14 mouse cellular contexts compared by ENCODE assay signal in the genomic region with DNA sequence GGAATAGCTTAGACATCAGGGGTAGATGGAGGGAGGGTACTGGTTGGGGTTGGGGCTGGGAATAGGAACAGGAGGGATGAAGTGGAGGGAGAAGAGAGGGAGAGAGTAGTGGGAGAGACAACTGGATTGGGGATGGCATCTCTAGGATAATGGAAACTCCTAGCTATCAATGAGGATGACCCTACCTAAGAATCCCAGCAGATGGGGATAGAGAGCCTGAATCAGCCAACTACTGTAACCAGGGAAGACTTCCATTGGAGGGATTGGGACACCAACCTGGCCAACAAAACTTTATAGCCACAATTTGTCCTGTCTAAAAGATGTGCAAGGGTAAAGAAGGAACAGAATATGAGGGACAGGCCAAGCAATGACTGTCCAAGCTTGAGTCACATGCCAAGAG. TPM values are rescaled to one million over a fixed set of nuclear protein-coding genes. Genes with fewer than 3 reads are reported as not detected.
DNase-seq lines count a peak whose midpoint lies in the region; ATAC-seq and TF ChIP-seq lines count a peak whose summit lies in the region.
"Had no signal": no experiment of that assay in that cellular context is flagged by ENCODE, and none has a peak within 500 bp of the region (broad histone marks: within the 10 kb centered on the region; RNA-seq: fewer than 3 reads in every experiment).

No protein-coding gene starts in this region.

- no peak overlapping the region for H3K4me2 ChIP-seq in heart, postnatal 0 days (ENCODE audit: low read depth, low read length)
- no peak overlapping the region for H3K4me2 ChIP-seq in heart, embryonic 11.5 days
- H3K4me2 ChIP-seq in lung, embryonic 14.5 days: no peak overlapping the region
- H3K4me2 ChIP-seq: forebrain, embryonic 15.5 days had no signal

- ATAC-seq in heart, postnatal 0 days (ENCODE audit: insufficient read depth, low read depth): no peak
- ATAC-seq in heart, embryonic 11.5 days (replicated peaks; ENCODE audit: insufficient number of reproducible peaks, low FRiP score, low TSS enrichment): no peak
- no peak for ATAC-seq in lung, embryonic 14.5 days (ENCODE audit: insufficient read depth)
- ATAC-seq in common myeloid progenitor, adult 5-6 weeks (replicated peaks; ENCODE audit: low read depth, poor library complexity, severe bottlenecking): peak; percentile 48; the same call in 1 of the 2 replicates
- ATAC-seq: forebrain, embryonic 15.5 days had no signal

- no peak for DNase-seq in heart, postnatal 0 days (ENCODE audit: low spot score)
- peak; percentile 11 for DNase-seq in lung, embryonic 14.5 days
- DNase-seq in lung, adult 2 months: no peak
- no peak for DNase-seq in MEL (ENCODE audit: low read depth, low spot score)
- DNase-seq in thymus, postnatal 25 days: no peak
- DNase-seq: adrenal gland, postnatal 25 days; cerebellum, adult 18-20 months; kidney, adult 11 months had no signal

- no peak overlapping the region for H3K9ac ChIP-seq in heart, postnatal 0 days (replicated peaks; ENCODE audit: low read depth, low read length)
- H3K9ac ChIP-seq in heart, embryonic 11.5 days (ENCODE audit: low read depth, low read length): no peak overlapping the region
- no peak overlapping the region for H3K9ac ChIP-seq in lung, embryonic 14.5 days
- H3K9ac ChIP-seq in MEL (ENCODE audit: control insufficient read depth, low read depth, low read length, poor library complexity, severe bottlenecking): no peak overlapping the region
- H3K9ac ChIP-seq: forebrain, embryonic 15.5 days had no signal

- no peaks in the 10 kb centered on the region for H3K4me1 ChIP-seq in heart, postnatal 0 days (ENCODE audit: control insufficient read depth, insufficient read depth)
- H3K4me1 ChIP-seq in heart, embryonic 11.5 days (ENCODE audit: control insufficient read depth, insufficient read depth, low read length): no peaks in the 10 kb centered on the region
- H3K4me1 ChIP-seq in lung, embryonic 14.5 days (ENCODE audit: insufficient read depth): no peaks in the 10 kb centered on the region
- H3K4me1 ChIP-seq in lung, adult 2 months (ENCODE audit: control insufficient read depth, insufficient read depth, low read length): no peaks in the 10 kb centered on the region
- no peaks in the 10 kb centered on the region for H3K4me1 ChIP-seq in MEL (ENCODE audit: control insufficient read depth in 1 of 2, insufficient read depth in 2 of 2, low read length in 2 of 2)
- H3K4me1 ChIP-seq: forebrain, embryonic 15.5 days had no signal

- H3K79me2 ChIP-seq in MEL (ENCODE audit: control insufficient read depth, insufficient read depth, low read length, poor library complexity): no peaks in the 10 kb centered on the region

- no peaks in the 10 kb centered on the region for H3K27me3 ChIP-seq in heart, postnatal 0 days (ENCODE audit: control insufficient read depth, insufficient read depth, low read length)
- H3K27me3 ChIP-seq in heart, embryonic 11.5 days (ENCODE audit: control insufficient read depth, insufficient read depth, low read length): no peaks in the 10 kb centered on the region
- H3K27me3 ChIP-seq in lung, embryonic 14.5 days (ENCODE audit: insufficient read depth, low read length): no peaks in the 10 kb centered on the region
- H3K27me3 ChIP-seq in MEL (ENCODE audit: control insufficient read depth in 1 of 2, insufficient read depth in 2 of 2, low read length in 2 of 2): no peaks in the 10 kb centered on the region
- H3K27me3 ChIP-seq: forebrain, embryonic 15.5 days had no signal

- peak; percentile 41 for TF ChIP-seq CTCF in heart, postnatal 0 days (IDR thresholded peaks at IDR 0.05; ENCODE audit: low read depth)
- TF ChIP-seq CTCF in lung, embryonic 14.5 days (IDR thresholded peaks at IDR 0.05; ENCODE audit: low read depth): peak; percentile 17; the same call in 1 of the 2 replicates
- TF ChIP-seq CTCF in lung, adult 2 months (IDR thresholded peaks at IDR 0.05; ENCODE audit: insufficient read depth, low read length): no peak
- peak in 1 of 3 experiments; percentile 13; a peak in 1 of 6 replicates for TF ChIP-seq CTCF in MEL (IDR thresholded peaks at IDR 0.05 in 2 of 3, conservative IDR thresholded peaks at IDR 0.05 in 1 of 3; ENCODE audit: control insufficient read depth in 1 of 3, insufficient read depth in 1 of 3, low read depth in 2 of 3, low read length in 3 of 3, poor library complexity in 1 of 3, severe bottlenecking in 1 of 3)

- no peak overlapping the region for H3K27ac ChIP-seq in heart, postnatal 0 days (ENCODE audit: low read depth)
- no peak overlapping the region for H3K27ac ChIP-seq in heart, embryonic 11.5 days (ENCODE audit: low read depth, low read length)
- H3K27ac ChIP-seq in lung, embryonic 14.5 days (ENCODE audit: low read depth): no peak overlapping the region
- H3K27ac ChIP-seq in MEL (ENCODE audit: control insufficient read depth, low read depth, low read length): no peak overlapping the region
- H3K27ac ChIP-seq: forebrain, embryonic 15.5 days had no signal

- no peak for TF ChIP-seq POLR2A in lung, adult 2 months (IDR thresholded peaks at IDR 0.05; ENCODE audit: borderline replicate concordance, extremely low read depth, low read depth, low read length)
- no peak for TF ChIP-seq POLR2A in MEL (IDR thresholded peaks at IDR 0.05; ENCODE audit: control insufficient read depth in 1 of 2, insufficient read depth in 1 of 2, low read depth in 1 of 2, low read length in 2 of 2, poor library complexity in 1 of 2)

- no peaks in the 10 kb centered on the region for H3K9me3 ChIP-seq in heart, postnatal 0 days (replicated peaks; ENCODE audit: control insufficient read depth, low read length)
- no peaks in the 10 kb centered on the region for H3K9me3 ChIP-seq in heart, embryonic 11.5 days (replicated peaks; ENCODE audit: control insufficient read depth, low read length)
- H3K9me3 ChIP-seq in lung, embryonic 14.5 days (ENCODE audit: low read depth, low read length): no peaks in the 10 kb centered on the region
- H3K9me3 ChIP-seq in MEL (replicated peaks; ENCODE audit: insufficient read depth, low read length): no peaks in the 10 kb centered on the region
- H3K9me3 ChIP-seq: forebrain, embryonic 15.5 days had no signal

- no peak for TF ChIP-seq EP300 in heart, postnatal 0 days (IDR thresholded peaks at IDR 0.05; ENCODE audit: low read depth)
- TF ChIP-seq EP300 in MEL (IDR thresholded peaks at IDR 0.05; ENCODE audit: low read depth in 1 of 2, low read length in 2 of 2): no peak

- no peaks in the 10 kb centered on the region for H3K36me3 ChIP-seq in heart, postnatal 0 days (replicated peaks; ENCODE audit: control insufficient read depth, insufficient read depth, low read length)
- H3K36me3 ChIP-seq in heart, embryonic 11.5 days (ENCODE audit: control insufficient read depth, insufficient read depth, low read length): no peaks in the 10 kb centered on the region
- no peaks in the 10 kb centered on the region for H3K36me3 ChIP-seq in lung, embryonic 14.5 days (ENCODE audit: insufficient read depth)
- H3K36me3 ChIP-seq in MEL (ENCODE audit: control insufficient read depth in 1 of 2, insufficient read depth in 2 of 2, low read length in 2 of 2): no peaks in the 10 kb centered on the region
- H3K36me3 ChIP-seq: forebrain, embryonic 15.5 days had no signal

- TF ChIP-seq RAD21 in MEL (IDR thresholded peaks at IDR 0.05; ENCODE audit: low read depth, low read length): no peak; the same call in 1 of the 2 replicates

- no peak overlapping the region for H3K4me3 ChIP-seq in heart, postnatal 0 days (ENCODE audit: low read depth, low read length)
- H3K4me3 ChIP-seq in heart, embryonic 11.5 days (ENCODE audit: low read depth, low read length): no peak overlapping the region
- H3K4me3 ChIP-seq in lung, embryonic 14.5 days (ENCODE audit: low read depth, low read length): no peak overlapping the region
- no peak overlapping the region for H3K4me3 ChIP-seq in lung, adult 2 months (replicated peaks; ENCODE audit: extremely low read depth, low read depth, low read length)
- H3K4me3 ChIP-seq in MEL (ENCODE audit: control insufficient read depth in 1 of 2, insufficient read depth in 1 of 2, low read depth in 2 of 2, low read length in 2 of 2): no peak overlapping the region
- H3K4me3 ChIP-seq: forebrain, embryonic 15.5 days had no signal

TF ChIP-seq in MEL, 35 proteins besides CTCF, POLR2A, EP300 and RAD21:
- TF ChIP-seq SMC3 (IDR thresholded peaks at IDR 0.05; ENCODE audit: low read depth, low read length): peak; percentile 22; the same call in 1 of the 2 replicates
- TF ChIP-seq USF1 (IDR thresholded peaks at IDR 0.05; ENCODE audit: low read depth, low read length): no peak
TF ChIP-seq in MEL: peak in this region for 1.

RNA-seq across cellular contexts. Expression of a gene that starts 3.7 kb away (rescaled TPM):
- total RNA-seq in heart, postnatal 0 days (2014; rRNA removed; ENCODE audit: low replicate concordance): 3.1 and 4.5 TPM in 2 replicates
- 0.33 and 0.38 TPM in 2 replicates for polyA plus RNA-seq in heart, postnatal 0 days (2015; fragmentation: Nextera tagmentation; extraction: Ambion mirVana)
- polyA plus RNA-seq in heart, embryonic 11.5 days (2014; fragmentation: Nextera tagmentation; extraction: Ambion mirVana): 3.2 and 3.3 TPM in 2 replicates
- 4.4 and 5.6 TPM in 2 replicates for polyA plus RNA-seq in lung, embryonic 14.5 days (2014; fragmentation: Nextera tagmentation; extraction: Ambion mirVana)
- 7.3 and 8.0 TPM in 2 replicates for polyA plus RNA-seq in lung, adult 2 months (2012; rRNA removed)
- 22.3 and 27.6 TPM in 2 replicates for total RNA-seq in MEL (2012; rRNA removed)
- 100 to 1,000 TPM; 103 to 124 TPM for polyA plus RNA-seq in MEL (2012; ENCODE audit: insufficient read depth in 1 of 2, insufficient read length in 2 of 2, low read depth in 1 of 2, low replicate concordance in 2 of 2, missing spikeins in 1 of 2)
- 16.9 and 25.5 TPM in 2 replicates for total RNA-seq in common myeloid progenitor, adult 5-6 weeks (2017)

RNA-seq across cellular contexts. Expression of a gene that starts 31.1 kb away (rescaled TPM):
- 0.08 TPM in 1 of 2 replicates, not detected in the other for total RNA-seq in heart, postnatal 0 days (2014; rRNA removed; ENCODE audit: low replicate concordance)
- not detected in 2 replicates for polyA plus RNA-seq in heart, postnatal 0 days (2015; fragmentation: Nextera tagmentation; extraction: Ambion mirVana)
- 0.13 TPM in 1 of 2 replicates, not detected in the other for polyA plus RNA-seq in heart, embryonic 11.5 days (2014; fragmentation: Nextera tagmentation; extraction: Ambion mirVana)
- polyA plus RNA-seq in lung, embryonic 14.5 days (2014; fragmentation: Nextera tagmentation; extraction: Ambion mirVana): 0.08 TPM in 1 of 2 replicates, not detected in the other
- polyA plus RNA-seq in lung, adult 2 months (2012; rRNA removed): 0.55 and 0.78 TPM in 2 replicates
- total RNA-seq in MEL (2012; rRNA removed): not detected in 2 replicates
- not detected for polyA plus RNA-seq in MEL (2012; ENCODE audit: insufficient read depth in 1 of 2, insufficient read length in 2 of 2, low read depth in 1 of 2, low replicate concordance in 2 of 2, missing spikeins in 1 of 2)
- total RNA-seq in common myeloid progenitor, adult 5-6 weeks (2017): 6.5 and 12.0 TPM in 2 replicates
- total RNA-seq: adrenal gland, postnatal 25 days; G1E; gastrocnemius, postnatal 4 days had no signal
- polyA plus RNA-seq: forebrain, embryonic 15.5 days; G1E; liver, adult 2 months had no signal

Comparison
In these comparisons a context has a peak if more than half of its experiments do, and no peak if none do; other contexts are left out.
1. RNA of a gene that starts 3.7 kb away (polyA plus RNA-seq): 103 to 124 TPM in MEL; 7.3 to 8.0 TPM in lung, adult 2 months, 4.4 to 5.6 TPM in lung, embryonic 14.5 days, 3.2 to 3.3 TPM in heart, embryonic 11.5 days and 0.33 to 0.38 TPM in heart, postnatal 0 days; every median in the first group is over 10 times any median in the second.